Mouse (Mus musculus) C2C12 (cell line): Measurements from ENCODE around the gene Fryl.

Experiments used
- CEBPB ChIP-seq: IDR thresholded peaks from one replicate; pipeline ENCODE4 v1.6.1; 2011; ENCODE audit warnings: low read depth, mild to moderate bottlenecking, control low read depth, moderate library complexity
- CTCF ChIP-seq: IDR thresholded peaks from one replicate; pipeline ENCODE4 v1.5.1; 2011; ENCODE audit not compliant: control insufficient read depth, insufficient read depth, insufficient read length
- MAX ChIP-seq: IDR thresholded peaks from one replicate; pipeline ENCODE4 v1.6.1; 2011; ENCODE audit warnings: mild to moderate bottlenecking, control low read depth
- MYOD1 ChIP-seq: IDR thresholded peaks from one replicate; pipeline ENCODE4 v1.6.1; 2011; ENCODE audit warnings: low read depth; ENCODE audit not compliant: control insufficient read depth, insufficient read length
- MYOG ChIP-seq: IDR thresholded peaks from one replicate; pipeline ENCODE4 v1.6.1; 2011; ENCODE audit not compliant: control insufficient read depth, insufficient read length; ENCODE audit errors: extremely low read depth

GRCm38 (mm10) chr5:73244403-73244802 lies 12.0 kb downstream of the Fryl start:
- TF ChIP-seq CTCF (no peak), CEBPB (no peak), MYOG (no peak), MYOD1 (no peak), MAX (no peak)
